Mouse (Mus musculus) megakaryocyte, embryonic 14.5 days (primary cell): Measurements from ENCODE around the gene Lrg1.

Experiments used
- FLI1 ChIP-seq: IDR thresholded peaks from 2 replicates; pipeline ENCODE4 v1.6.1; 2012; ENCODE audit warnings: low read length, inconsistent platforms, mixed read lengths
- GATA1 ChIP-seq: IDR thresholded peaks from 3 replicates; pipeline ENCODE4 v1.6.1; 2012; ENCODE audit warnings: mixed read lengths, low read length, inconsistent platforms, borderline replicate concordance

DNA sequence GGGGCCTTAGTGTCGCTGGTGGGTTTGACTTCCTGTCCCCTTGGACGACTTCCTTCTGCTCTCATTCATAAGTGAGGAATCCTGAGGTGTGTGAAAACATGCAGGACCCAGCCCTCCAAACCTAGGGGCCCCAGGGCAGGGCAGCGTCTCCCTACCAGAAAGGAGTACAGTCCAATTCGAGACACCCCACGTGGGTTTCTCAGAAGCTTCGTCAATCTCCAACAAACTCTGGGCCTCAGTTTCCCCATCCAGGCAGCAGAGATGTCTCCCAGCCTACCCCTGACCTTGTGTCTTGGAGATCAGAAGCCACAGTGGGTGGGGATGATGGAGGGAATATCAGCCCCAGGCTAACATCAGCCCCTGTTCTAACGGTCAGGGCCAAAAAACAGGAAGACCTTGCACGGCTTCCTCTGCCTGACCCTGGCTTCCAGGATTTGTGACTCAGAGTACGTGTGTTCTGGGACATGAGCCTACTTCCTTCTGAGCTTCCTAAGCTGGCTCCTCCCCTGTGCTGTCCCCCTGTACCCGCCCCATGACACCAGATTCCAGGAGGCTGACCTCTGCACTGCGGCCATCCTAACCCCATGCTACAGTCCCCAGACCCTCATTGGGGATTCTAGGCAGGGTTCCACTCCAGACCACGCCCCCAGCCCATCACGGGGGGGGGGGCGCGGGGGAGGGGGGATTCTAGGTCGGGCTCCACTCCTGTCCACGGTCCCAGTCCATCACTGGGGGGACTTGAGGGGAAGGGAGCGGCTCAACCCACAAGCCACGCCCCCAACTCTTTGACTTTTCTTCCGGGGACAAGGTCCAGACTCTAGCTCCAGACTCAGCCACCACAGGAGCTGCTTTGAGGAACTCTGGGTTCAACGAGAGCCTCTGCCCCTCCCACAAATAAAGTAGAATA is 11.9 kb upstream of the Lrg1 start:
- no peak for TF ChIP-seq FLI1
- TF ChIP-seq GATA1, result no peak
